Mouse (Mus musculus) mesoderm, embryonic 11.5 days (tissue): ENCODE data around the gene Gm20388.
"Not testable (repeated sequence)": the region's sequence is repeated elsewhere in the genome, so short reads cannot be mapped to it uniquely, and the experiment has no call there.

Experiments
- DNase-seq: peaks from one replicate; pipeline ENCODE4 v3.0.0-alpha.2; 2012; ENCODE audit warnings: low read depth, low spot score

Gm20388 gene

DNA sequence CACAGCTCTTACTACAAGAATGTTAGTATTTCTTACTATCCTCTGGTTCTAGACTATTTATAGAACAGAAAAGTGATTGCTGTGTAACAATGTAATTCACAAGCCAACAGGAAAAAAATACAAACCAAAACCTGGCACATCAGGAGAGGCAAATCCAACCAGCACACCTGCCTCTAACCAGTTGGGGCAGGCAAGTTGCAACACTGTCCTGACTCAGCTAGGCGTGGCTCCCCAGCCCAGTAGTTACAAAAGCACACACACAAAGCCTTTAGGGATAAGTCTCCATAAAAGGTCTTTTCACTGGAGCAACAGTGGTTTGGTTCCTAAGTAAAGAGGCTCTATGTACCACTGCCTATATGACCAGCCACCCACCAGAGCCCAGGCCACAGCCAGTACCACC, 3110.6 kb downstream of the Gm20388 start:
- no peak for DNase-seq

DNA sequence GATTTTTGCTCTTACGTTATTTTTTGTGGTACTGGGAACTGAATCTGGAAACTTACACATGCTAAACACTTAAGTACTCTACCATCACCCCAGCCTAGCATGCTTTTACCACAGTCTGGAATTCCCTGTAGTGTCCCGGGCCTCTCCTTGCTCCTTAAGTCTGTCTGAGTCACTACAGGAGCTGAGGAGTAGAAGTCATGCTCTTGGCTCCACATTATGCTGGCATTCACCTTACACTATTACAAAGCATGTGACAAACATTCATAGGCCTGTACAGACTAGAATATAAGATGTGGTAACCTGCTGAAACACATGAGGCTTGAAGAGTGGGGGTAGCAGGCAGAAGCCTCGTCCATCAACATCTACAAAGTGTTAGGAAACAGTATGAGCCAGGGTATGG, 3112.1 kb downstream of the Gm20388 start:
- DNase-seq: no peak

GRCm38 (mm10) chr8:123024226-123024625, 3113.6 kb downstream of the Gm20388 start:
- no peak for DNase-seq

GRCm38 (mm10) chr8:123025951-123026351, 3115.3 kb downstream of the Gm20388 start:
- DNase-seq: no peak

DNA sequence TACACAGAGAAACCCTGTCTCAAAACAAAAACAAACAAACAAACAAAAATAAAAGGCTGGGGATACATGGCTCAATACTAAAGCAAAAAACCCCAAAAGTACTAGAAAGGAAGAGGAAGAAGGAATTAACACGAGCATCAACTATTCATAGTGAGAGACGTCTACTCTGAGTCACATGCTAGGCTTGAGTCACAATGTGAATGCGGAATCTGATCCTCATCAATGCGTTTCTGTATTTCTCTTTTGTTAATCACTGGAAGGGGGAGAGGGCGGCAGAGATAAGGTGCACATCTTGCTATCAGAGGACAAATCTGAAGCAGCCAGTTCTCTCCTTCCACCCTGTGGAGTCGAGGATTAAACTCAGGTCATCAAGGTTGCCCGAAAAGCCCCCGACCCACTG, 3117.1 kb downstream of the Gm20388 start:
- DNase-seq: no peak

DNA sequence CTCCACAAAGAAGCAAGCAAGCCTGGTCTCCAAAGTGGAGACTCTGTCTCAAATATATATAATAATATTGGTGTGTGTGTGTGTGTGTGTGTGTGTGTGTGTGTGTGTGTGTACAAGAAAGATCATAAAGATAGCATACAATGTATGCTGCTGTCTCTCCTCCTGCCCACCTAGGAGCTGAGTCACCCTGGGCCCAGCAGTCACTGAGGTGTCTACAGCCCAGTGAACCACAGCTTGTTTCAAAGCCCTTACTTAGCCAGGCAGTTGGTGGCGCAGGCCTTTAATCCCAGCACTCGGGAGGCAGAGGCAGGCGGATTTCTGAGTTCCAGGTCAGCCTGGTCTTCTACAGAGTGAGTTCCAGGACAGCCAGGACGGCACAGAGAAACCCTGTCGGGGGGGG, 3119.4 kb downstream of the Gm20388 start:
- not testable (repeated sequence) for DNase-seq

GRCm38 (mm10) chr8:123031321-123031978, 3120.8 kb downstream of the Gm20388 start:
- no peak for DNase-seq

DNA sequence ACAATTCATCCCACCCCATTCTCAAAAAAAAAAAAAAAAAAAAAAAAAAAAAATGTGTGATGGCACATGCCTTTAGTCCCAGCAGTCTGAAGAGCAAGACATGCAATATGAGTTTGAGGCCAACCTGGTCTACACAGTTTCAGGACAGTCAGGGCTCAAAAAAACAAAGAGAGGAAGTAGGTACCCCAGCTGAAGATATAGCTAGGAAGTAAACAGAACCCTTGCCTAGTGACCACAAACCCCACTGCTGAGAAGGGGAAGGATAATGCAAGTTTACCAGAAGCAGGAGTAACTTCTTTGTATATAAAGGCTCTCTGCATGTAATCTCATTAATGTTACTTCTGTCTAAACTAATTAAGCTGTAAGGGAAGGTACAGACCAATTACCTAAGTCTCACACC, 3122.1 kb downstream of the Gm20388 start:
- DNase-seq: no peak

- DNase-seq: no peak
These were observed 3122.8 kb downstream of the Gm20388 start for GRCm38 (mm10) chr8:123033431-123033830.

DNA sequence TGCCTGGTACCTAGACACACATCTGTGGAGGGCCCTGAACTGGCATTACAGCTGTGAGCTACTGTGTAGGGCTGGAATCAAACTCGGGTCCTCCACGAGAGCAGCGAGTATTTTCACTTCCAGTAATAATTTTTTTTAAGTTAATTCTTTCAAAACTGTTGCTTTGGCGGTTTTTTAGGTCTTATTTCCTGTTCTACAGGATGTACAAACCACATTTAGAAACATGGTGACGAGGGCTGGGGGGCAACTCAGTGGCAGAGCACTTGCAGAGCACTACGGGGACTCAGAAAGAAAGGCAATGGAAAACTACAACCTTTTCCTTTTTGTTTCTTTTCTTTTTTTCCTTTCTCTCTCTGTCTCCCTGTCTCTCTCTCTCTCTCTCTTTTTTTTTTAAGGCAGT, 3123.5 kb downstream of the Gm20388 start:
- no peak for DNase-seq

DNA sequence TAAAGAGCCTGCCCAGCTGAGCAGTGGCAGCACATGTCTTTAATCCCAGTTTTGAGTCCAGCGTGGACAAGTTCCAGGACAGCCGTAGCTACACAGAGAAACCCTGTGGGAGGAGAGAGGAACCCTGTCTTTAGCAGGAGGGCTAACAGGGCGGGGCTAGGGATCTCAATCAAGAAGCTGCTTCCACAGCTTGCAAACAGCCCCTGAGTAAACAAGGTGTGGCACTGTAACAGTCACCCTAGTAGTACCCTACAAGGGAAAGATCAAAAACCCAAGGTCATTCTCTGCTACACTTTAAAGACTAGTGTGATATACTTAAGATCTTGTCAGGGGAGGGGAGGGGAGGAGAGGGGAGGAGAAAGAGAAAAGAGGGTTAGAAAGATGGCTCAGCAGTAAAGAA, 3126.3 kb downstream of the Gm20388 start:
- DNase-seq: no peak

DNA sequence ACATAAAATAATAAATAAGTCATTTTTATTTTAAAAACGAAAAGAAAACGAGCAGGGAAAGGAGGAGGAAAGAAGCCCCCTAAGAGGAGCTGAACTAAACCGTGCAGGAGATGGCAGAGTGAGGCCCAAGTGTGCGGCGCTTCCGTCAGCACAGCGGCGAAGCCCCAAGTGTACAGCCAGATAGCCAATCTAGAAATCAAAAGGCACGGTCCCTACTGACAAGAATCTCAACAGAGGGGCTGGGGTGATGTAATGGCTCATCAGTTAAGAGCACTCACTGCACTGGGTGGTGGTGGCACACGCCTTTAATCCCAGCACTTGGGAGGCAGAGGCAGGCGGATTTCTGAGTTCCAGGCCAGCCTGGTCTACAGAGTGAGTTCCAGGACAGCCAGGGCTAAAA, 3126.8 kb downstream of the Gm20388 start:
- no peak for DNase-seq

GRCm38 (mm10) chr8:123038351-123038750, 3127.7 kb downstream of the Gm20388 start:
- DNase-seq: no peak

- peak; percentile 18 for DNase-seq
These were observed 3128.9 kb downstream of the Gm20388 start for GRCm38 (mm10) chr8:123039376-123040109.

DNA sequence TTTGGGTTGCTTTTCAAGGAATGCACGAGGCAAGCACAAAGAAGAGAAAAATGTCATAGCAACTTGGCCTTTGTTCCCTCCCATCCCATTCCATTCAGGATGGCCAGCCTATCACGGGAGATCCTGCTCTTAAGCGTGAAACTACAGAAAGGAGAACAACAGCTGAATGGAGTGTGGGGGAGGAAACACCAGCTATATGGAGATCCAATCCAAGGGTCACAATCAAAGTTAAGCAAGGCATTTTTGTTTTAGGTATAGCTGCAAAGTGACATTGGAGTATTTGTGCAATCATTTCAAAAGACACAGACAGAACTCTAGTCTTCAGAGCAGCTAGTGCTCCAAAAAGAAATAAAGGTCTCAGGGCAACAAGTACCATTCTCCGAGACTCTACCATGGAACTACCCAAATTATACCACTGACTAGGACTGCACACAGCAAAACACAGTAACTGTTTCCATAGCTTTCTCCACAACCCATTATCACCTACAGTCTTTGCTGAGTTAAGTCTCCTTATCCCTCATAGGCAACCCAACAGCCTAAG, 3129.5 kb downstream of the Gm20388 start:
- DNase-seq: peak; percentile 74

DNA sequence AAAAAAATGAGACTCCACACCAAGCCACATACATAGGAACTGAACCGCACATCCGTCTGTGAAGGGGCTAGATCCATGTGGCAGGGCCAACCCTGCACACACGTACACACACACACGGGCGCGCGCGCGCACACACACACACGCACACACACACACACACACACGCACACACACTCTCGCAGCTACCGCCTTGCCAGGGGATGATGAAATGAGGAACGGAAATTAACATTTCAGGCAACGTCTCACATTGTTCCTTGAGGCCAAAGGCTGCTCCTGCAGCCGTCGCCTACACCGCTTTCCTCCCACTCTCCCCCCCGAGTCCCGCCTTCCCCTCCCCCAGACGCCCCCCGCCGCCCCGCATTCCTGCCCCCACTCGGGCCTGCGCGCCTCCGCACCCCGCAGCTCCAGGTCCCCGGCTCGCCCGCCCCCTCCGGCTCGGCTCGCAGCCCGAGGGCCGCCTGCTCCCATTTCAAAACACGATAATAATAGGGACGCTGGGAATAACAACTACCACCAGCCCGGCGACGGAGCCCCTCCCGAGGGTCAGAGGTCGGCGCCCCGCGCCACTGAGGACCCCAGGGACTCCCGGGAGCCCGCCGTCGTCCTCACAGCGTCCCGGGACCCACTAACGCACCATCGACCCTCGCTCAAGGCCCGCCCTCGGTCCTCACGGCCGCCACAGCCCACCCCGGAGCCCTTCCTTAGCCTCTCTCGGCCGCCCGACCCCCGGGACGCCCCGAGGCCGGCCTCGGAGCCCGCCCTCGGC, 3130.6 kb downstream of the Gm20388 start:
- DNase-seq: peak; percentile 77

- no peak for DNase-seq
These were observed 3131.1 kb downstream of the Gm20388 start for GRCm38 (mm10) chr8:123041774-123042105.

DNA sequence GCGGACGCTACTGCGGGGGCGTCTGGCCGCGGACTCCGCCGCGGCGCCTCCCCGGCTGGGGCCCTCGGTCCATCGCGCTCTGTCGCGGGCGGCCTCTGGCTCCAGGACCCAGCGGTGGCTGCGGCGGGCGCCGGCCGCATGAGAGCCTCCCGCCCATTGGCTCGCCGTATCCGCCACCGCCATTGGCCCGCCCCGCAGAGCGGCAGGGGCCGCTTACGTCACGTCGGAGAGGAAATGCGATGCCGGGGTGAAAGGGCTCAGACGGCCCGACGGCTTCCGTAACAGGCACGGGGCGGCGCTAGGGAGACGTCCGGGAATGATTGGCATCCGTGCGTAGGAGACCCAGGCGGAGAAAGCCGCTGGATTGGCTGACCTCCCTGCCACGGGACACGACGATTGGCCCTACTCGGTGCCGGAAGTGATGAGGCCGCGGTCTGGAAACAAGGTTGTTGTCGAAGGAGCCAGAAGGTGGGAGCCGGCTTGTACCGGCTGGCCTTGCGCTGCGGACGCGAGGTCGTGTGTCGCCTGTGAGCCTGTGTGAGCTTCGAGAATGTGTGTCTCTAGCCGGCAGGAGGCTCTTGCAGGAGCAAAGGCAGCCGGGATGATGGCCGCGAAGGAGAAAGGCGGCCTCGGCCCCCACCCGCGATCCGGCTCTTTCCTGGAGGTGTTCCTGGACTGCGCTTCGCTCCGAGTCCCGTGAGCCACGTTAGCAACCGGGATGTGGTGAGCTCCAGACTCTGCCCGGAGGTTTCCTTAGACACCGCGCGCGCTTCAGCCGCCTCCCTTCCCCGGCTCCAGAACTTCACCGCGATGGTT, 3131.7 kb downstream of the Gm20388 start, which contains the start of gene Ankrd11:
TSS of gene Ankrd11 (minus strand) at position 120 of the 816 bp plus-strand sequence.
- peak; percentile 100 for DNase-seq

DNA sequence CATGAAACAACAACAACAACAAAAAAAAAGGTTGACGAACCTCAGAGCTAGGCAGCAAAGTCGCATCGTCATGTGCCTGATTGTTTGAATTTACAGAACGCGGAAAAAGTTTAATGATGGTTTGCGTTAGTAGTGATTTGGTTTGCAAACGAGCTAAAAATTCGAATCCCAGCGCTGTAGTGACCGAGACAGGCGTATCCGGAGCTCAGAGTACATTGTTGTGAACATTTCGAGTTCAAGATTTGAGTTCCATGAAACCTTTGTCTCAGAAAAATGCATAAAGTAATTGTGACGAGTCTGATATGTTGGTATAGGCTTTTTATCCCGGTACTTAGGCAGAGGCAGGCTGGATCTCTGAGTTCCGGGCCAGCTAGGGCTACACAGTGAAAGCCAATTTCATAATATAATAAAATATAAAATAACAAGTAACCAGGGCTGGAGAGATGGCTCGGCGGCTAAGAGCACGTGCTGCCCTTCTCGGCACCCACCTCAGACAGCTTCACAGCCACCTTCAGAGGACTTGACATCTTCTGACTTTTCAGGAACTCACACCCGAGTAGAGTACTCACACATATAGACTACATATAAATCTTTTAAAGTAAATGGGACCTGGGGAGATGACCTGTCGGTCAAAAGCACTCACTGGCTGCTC, 3132.5 kb downstream of the Gm20388 start:
- no peak for DNase-seq

- DNase-seq: no peak
These were observed 3133.3 kb downstream of the Gm20388 start for GRCm38 (mm10) chr8:123043941-123044340.
